Mouse (Mus musculus): Measurements from ENCODE around the gene Spn. TPM values are rescaled to one million over a fixed set of nuclear protein-coding genes. Genes with fewer than 3 reads are reported as not detected.
"Not testable (repeated sequence)": the region's sequence is repeated elsewhere in the genome, so short reads cannot be mapped to it uniquely, and the experiment has no call there.

The Spn gene
- polyA plus RNA-seq, 1 experiment from 2014 or later = 0.05 TPM

- Histone ChIP-seq H3K27me3 (ENCODE audit: control insufficient read depth, insufficient read depth, low read length) (no peaks in the 10 kb centered on the region), H3K36me3 (ENCODE audit: control insufficient read depth, insufficient read depth, low read length) (no peaks in the 10 kb centered on the region), H3K27ac (replicated peaks; ENCODE audit: low read depth, low read length) (no peak overlapping the region), H3K4me2 (ENCODE audit: low read depth, severe bottlenecking) (no peak overlapping the region), H3K4me1 (ENCODE audit: control insufficient read depth, insufficient read depth, low read length) (peaks cover 6% of the 10 kb centered on the region), H3K9me3 (ENCODE audit: control insufficient read depth, low read length) (no peaks in the 10 kb centered on the region), H3K4me3 (ENCODE audit: low read depth, low read length) (no peak overlapping the region), H3K9ac (ENCODE audit: low read length) (no peak overlapping the region)
- ATAC-seq (ENCODE audit: insufficient number of reproducible peaks, low FRiP score, low TSS enrichment, low read depth) (no peak), DNase-seq (ENCODE audit: low spot score) (no peak)
- 82% methylated on average over 3 of the region's 3 CpGs for WGBS
Observed at GRCm38 (mm10) chr7:127093914-127094313, 43.7 kb downstream of the Spn start.

GRCm38 (mm10) chr7:127091114-127091896 is 46.3 kb downstream of the Spn start, which contains the start of gene AI467606:
Gene AI467606 (plus strand): TSS chr7:127091359.
- no peak within 1 kb of the TSS for H3K27ac ChIP-seq (replicated peaks; ENCODE audit: low read depth, low read length)
- no peak within 1 kb of the TSS for H3K4me3 ChIP-seq (ENCODE audit: low read depth, low read length)
- WGBS = 61% methylated on average over 16 of the region's 16 CpGs
- ATAC-seq (ENCODE audit: insufficient number of reproducible peaks, low FRiP score, low TSS enrichment, low read depth) (0 out of 2 replicates have a peak, but pooled peaks have one; percentile 17), DNase-seq (ENCODE audit: low spot score) (no peak)
- H3K9me3 ChIP-seq (ENCODE audit: control insufficient read depth, low read length) = no peaks in the 10 kb centered on the region
- peak within 1 kb of the TSS; percentile 45 for H3K9ac ChIP-seq (ENCODE audit: low read length)
- H3K27me3 ChIP-seq (ENCODE audit: control insufficient read depth, insufficient read depth, low read length) = no peaks in the 10 kb centered on the region
- H3K4me2 ChIP-seq (ENCODE audit: low read depth, severe bottlenecking) = peak within 1 kb of the TSS; percentile 22; the same call in 1 of the 2 replicates
- no peaks in the 10 kb centered on the region for H3K36me3 ChIP-seq (ENCODE audit: control insufficient read depth, insufficient read depth, low read length)
- peaks cover 6% of the 10 kb centered on the region for H3K4me1 ChIP-seq (ENCODE audit: control insufficient read depth, insufficient read depth, low read length)

- DNase-seq (ENCODE audit: low spot score) (no peak), ATAC-seq (ENCODE audit: insufficient number of reproducible peaks, low FRiP score, low TSS enrichment, low read depth) (no peak)
- H3K4me2 ChIP-seq (ENCODE audit: low read depth, severe bottlenecking) = no peak overlapping the region
- peaks cover 6% of the 10 kb centered on the region for H3K4me1 ChIP-seq (ENCODE audit: control insufficient read depth, insufficient read depth, low read length)
- H3K27ac ChIP-seq (replicated peaks; ENCODE audit: low read depth, low read length) = no peak overlapping the region
- H3K4me3 ChIP-seq (ENCODE audit: low read depth, low read length) = no peak overlapping the region
- H3K27me3 ChIP-seq (ENCODE audit: control insufficient read depth, insufficient read depth, low read length) = no peaks in the 10 kb centered on the region
- H3K9ac ChIP-seq (ENCODE audit: low read length) = no peak overlapping the region; the same call in 1 of the 2 replicates
- H3K9me3 ChIP-seq (ENCODE audit: control insufficient read depth, low read length) = no peaks in the 10 kb centered on the region
- no peaks in the 10 kb centered on the region for H3K36me3 ChIP-seq (ENCODE audit: control insufficient read depth, insufficient read depth, low read length)
- WGBS = 85% methylated on average over 20 of the region's 20 CpGs
Observed at GRCm38 (mm10) chr7:127090154-127091113, 47.2 kb downstream of the Spn start.

GRCm38 (mm10) chr7:127088901-127089845 is 48.5 kb downstream of the Spn start:
- peaks cover 6% of the 10 kb centered on the region for H3K4me1 ChIP-seq (ENCODE audit: control insufficient read depth, insufficient read depth, low read length)
- H3K4me2 ChIP-seq (ENCODE audit: low read depth, severe bottlenecking) = peak overlapping the region; percentile 27; the same call in 1 of the 2 replicates
- no peaks in the 10 kb centered on the region for H3K36me3 ChIP-seq (ENCODE audit: control insufficient read depth, insufficient read depth, low read length)
- no peaks in the 10 kb centered on the region for H3K27me3 ChIP-seq (ENCODE audit: control insufficient read depth, insufficient read depth, low read length)
- H3K27ac ChIP-seq (replicated peaks; ENCODE audit: low read depth, low read length) = no peak overlapping the region
- ATAC-seq (ENCODE audit: insufficient number of reproducible peaks, low FRiP score, low TSS enrichment, low read depth) (no peak), DNase-seq (ENCODE audit: low spot score) (no peak)
- H3K9me3 ChIP-seq (ENCODE audit: control insufficient read depth, low read length) = no peaks in the 10 kb centered on the region
- 26% methylated on average over 27 of the region's 27 CpGs for WGBS
- no peak overlapping the region for H3K9ac ChIP-seq (ENCODE audit: low read length)
- H3K4me3 ChIP-seq (ENCODE audit: low read depth, low read length) = no peak overlapping the region

GRCm38 (mm10) chr7:127088083-127088482 is 49.5 kb downstream of the Spn start:
- ATAC-seq (ENCODE audit: insufficient number of reproducible peaks, low FRiP score, low TSS enrichment, low read depth) (no peak), DNase-seq (ENCODE audit: low spot score) (no peak)
- Histone ChIP-seq H3K9me3 (ENCODE audit: control insufficient read depth, low read length) (no peaks in the 10 kb centered on the region), H3K4me3 (ENCODE audit: low read depth, low read length) (no peak overlapping the region), H3K27me3 (ENCODE audit: control insufficient read depth, insufficient read depth, low read length) (no peaks in the 10 kb centered on the region), H3K4me1 (ENCODE audit: control insufficient read depth, insufficient read depth, low read length) (peaks cover 6% of the 10 kb centered on the region), H3K27ac (replicated peaks; ENCODE audit: low read depth, low read length) (no peak overlapping the region), H3K4me2 (ENCODE audit: low read depth, severe bottlenecking) (no peak overlapping the region), H3K9ac (ENCODE audit: low read length) (no peak overlapping the region), H3K36me3 (ENCODE audit: control insufficient read depth, insufficient read depth, low read length) (no peaks in the 10 kb centered on the region)
- 89% methylated on average over 3 of the region's 3 CpGs for WGBS

GRCm38 (mm10) chr7:127087278-127088010 is 50.2 kb downstream of the Spn start, which contains the start of gene Zg16:
Gene Zg16 (minus strand): TSS chr7:127087328.
- not testable (repeated sequence) for DNase-seq (ENCODE audit: low spot score); ATAC-seq (ENCODE audit: insufficient number of reproducible peaks, low FRiP score, low TSS enrichment, low read depth); H3K4me1 ChIP-seq (ENCODE audit: control insufficient read depth, insufficient read depth, low read length); H3K4me2 ChIP-seq (ENCODE audit: low read depth, severe bottlenecking); H3K36me3 ChIP-seq (ENCODE audit: control insufficient read depth, insufficient read depth, low read length); H3K27me3 ChIP-seq (ENCODE audit: control insufficient read depth, insufficient read depth, low read length); H3K9me3 ChIP-seq (ENCODE audit: control insufficient read depth, low read length); H3K4me3 ChIP-seq (ENCODE audit: low read depth, low read length); H3K27ac ChIP-seq (replicated peaks; ENCODE audit: low read depth, low read length); H3K9ac ChIP-seq (ENCODE audit: low read length)
- 87% methylated on average over 6 of the region's 6 CpGs for WGBS

- H3K4me3 ChIP-seq (ENCODE audit: low read depth, low read length); H3K4me2 ChIP-seq (ENCODE audit: low read depth, severe bottlenecking); H3K27me3 ChIP-seq (ENCODE audit: control insufficient read depth, insufficient read depth, low read length); H3K27ac ChIP-seq (replicated peaks; ENCODE audit: low read depth, low read length); H3K36me3 ChIP-seq (ENCODE audit: control insufficient read depth, insufficient read depth, low read length); DNase-seq (ENCODE audit: low spot score); ATAC-seq (ENCODE audit: insufficient number of reproducible peaks, low FRiP score, low TSS enrichment, low read depth); H3K9me3 ChIP-seq (ENCODE audit: control insufficient read depth, low read length); H3K9ac ChIP-seq (ENCODE audit: low read length); H3K4me1 ChIP-seq (ENCODE audit: control insufficient read depth, insufficient read depth, low read length): not testable (repeated sequence)
- WGBS = 46% methylated on average over 6 of the region's 6 CpGs
Observed at GRCm38 (mm10) chr7:127085751-127086150, 51.9 kb downstream of the Spn start.
